Mouse (Mus musculus): Measurements from ENCODE around the gene Cln5. TPM values are rescaled to one million over a fixed set of nuclear protein-coding genes. Genes with fewer than 3 reads are reported as not detected.
A peak's percentile ranks its signal among the peaks of the same experiment; 100 is the strongest.

The Cln5 gene
- total RNA-seq, 2 experiments from 2014 or later = 14.4 to 15.2 TPM

DNA sequence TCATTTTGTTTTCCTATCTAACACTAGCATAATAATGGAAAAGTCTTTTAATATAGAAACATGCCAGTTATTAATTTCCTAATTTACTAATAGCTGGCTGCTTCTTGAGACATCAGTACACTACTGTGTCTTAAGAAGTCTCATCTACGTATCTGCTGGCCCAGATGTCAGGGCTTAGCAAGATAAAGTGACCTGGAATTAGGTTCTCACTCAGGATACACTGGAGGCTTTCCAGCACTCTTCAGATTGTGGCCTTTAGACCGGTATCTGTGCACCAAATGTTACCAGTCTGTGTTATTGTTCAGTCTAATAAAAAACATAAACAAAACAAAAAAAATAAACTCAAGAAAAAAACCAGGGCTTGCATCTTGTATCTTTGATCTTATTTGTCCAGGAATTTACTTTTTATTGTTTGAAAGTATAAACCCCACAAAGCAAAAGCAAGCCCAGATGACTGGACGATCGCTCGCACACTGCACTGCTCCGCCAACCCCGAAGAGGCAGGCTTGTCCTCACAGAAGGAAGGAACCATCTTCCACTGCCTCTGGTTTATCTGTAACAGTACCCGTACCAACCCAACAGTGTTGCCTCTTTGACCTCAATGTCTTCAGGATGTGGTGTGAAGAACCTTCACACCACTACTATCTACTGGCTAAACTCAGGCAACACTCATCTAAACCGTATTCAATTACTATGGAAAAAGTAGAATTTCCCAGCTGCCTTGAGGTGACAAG, 7.4 kb downstream of the Cln5 start:
- no peak for DNase-seq (ENCODE audit: low spot score in 2 of 2)

DNA sequence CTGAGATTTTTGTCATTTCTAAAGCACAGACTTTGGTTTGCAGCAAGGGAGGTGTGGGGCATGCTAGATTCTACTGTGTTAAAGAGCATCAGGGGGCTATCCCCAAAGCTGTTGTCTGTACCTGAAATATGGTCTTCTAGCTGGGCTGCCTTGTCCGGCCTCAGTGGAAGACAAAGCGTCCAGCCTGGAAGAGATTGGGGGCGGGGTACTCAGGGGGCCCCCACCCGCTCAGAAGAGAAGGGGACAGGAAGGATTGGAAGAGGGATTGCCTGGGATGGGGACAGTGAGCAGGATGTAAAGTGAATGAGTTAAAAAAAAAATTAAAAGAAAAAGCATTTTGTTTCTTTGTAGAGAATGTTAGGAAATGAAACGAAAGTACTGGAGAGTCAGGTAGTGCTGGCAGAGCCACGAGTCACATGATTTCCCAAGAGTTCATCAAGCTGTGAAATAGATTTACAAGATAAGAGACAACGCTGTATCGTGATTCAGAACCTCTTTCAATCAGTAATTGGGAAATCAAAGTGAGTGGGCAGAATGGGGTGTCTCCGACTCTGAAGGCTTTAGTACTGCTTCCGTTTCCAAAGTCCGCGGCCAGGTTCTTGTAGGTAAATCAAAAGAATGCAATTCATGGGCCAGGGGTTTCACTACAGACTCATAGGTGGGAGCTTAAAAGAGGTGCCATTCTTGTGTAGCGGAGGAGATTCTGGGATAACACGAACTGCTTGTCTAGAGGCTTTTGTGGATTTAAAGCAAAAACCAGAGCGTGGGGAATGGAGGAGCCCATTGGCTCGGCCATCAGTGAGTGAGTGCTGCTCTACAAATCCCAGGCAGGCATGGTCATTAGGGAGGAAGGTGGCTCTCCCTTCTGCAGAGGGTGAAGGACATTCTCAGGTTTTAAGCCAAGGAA, 8.2 kb downstream of the Cln5 start:
- no peak for DNase-seq (ENCODE audit: low spot score in 2 of 2)

DNA sequence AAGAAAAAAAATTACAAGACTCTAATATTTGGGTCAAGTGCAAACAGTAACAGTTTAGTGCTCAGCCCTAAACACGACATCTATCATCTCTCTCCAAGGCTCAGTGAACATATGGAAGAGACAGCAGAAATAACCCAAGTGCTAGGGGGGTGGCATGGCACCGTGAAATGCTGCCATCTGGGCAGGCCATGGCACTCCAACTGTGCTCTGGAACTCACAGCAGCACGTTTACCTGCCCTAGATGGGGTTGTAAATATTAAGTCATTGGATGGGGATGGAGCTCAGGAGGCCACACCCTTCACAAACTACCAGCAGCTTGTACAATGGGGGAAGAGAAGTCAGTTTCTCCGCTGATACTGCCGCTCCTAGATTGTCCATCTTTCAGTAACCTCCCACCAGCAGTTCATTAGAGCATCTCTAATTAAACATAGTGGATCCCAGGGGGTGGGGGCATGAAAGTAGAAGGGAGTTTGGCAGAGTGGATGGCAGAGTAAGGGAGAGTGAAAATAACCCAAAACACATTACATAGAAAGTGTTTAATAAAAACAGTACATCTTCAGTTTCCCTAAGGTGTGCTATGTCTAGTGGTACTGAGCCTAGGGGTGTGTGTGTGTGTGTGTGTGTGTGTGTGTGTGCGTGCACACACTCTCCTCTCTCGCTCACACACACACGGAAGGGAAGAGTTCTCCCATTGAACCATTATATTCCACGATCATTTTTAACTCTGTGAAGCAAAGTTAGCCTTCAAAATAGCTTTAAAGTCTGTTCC, 9.4 kb downstream of the Cln5 start:
- no peak for DNase-seq (ENCODE audit: low spot score in 2 of 2)

DNA sequence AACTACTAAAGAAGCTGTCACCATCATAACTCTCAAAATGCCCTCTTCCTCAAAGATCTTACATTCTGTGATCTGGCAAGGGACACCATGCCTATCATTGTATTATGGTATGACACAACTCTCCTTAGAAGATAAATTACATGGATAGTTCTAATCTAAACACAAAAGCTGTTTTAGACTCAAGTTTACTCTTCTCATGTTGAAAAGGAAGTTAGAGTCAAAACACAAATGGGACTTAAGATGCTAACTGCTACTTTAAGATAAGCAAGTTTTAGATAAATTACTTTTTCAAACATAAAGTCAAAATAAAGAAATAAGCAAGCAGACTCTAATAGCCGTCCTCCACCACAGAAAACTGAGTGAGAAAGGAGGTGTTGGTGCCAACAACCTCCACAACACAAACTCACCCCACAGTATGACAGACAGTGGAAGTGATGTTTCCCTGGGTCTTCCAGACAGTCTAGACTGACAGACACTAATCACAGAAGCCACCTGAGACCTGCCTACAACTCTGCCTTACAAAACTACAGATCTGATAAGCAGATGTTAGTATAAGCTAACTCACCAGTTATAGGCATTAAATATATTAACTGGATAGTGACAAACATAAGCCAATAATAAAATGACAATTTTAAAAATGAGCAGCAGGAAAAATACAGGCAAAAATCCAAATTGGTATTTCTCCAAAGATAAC, 16.0 kb downstream of the Cln5 start:
- no peak for DNase-seq (ENCODE audit: low spot score in 2 of 2)

DNA sequence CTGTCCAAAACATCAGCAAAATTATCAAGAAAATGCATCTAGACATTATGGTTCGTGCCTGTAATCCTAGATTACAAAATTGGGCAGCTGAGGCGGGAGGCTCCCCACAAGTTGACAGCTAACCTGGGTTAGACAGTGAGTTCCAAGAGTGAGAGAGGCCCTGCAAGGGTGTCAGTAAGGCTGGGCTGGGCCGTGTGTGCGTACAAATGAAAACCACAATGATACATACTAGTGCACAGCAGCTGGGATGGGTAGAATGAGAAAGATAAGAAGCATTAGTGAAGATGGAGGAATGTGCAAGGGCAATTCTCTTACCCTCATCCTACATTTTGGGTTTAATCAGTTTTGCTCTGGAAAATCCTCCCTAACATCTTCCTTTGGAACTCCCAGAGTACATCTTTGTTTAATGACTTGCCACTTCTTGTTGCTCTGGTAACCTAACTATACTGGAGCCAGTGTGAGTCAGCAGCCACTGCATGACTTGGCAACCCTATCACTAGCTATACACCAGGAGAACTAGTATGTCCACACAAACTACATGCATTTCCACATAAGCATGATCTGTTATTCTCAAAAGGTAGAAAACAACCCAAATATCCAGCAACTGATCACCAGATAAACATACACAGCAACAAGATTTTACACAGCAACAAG, 16.8 kb downstream of the Cln5 start:
- DNase-seq (ENCODE audit: low spot score in 2 of 2) = no peak

DNA sequence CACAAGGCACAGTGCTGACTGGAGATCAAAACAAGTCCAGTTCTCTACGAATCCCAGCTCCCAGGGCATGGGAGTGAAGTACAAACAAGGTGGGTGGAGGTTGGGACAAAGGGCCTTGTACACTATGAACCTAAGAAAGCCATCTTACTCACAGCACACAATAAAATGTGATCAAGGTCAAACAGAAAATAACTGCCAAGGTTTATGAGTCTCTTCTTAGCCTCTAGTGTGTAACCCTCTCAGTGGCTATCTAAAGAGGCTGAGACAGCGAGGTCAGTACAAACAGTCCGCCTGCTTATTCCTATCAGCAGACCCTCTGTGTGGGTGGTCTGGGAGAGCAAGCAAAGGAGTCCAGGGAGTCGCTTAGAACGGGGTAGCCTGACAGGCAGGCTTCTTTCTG, 17.8 kb downstream of the Cln5 start:
- no peak for DNase-seq (ENCODE audit: low spot score in 2 of 2)

DNA sequence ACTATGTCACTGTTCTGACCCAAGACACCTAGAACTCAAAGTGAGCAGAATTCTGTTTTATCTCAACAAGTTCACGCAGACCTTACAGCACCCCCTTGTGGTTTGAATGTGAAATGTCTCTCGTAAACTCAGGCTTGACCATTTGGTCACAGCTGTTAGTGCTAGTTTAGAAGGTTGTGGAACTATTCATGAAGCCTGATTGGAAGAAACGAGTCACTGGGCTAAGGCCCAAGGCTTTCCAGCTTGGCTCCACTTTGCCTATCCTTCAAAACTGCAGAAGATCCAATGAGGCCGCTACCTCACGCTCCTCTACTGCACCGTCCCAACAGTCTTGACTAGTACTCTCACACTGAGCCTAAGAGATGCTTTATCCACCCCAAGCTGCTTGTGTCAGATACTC, 18.6 kb downstream of the Cln5 start:
- no peak for DNase-seq (ENCODE audit: low spot score in 2 of 2)

DNA sequence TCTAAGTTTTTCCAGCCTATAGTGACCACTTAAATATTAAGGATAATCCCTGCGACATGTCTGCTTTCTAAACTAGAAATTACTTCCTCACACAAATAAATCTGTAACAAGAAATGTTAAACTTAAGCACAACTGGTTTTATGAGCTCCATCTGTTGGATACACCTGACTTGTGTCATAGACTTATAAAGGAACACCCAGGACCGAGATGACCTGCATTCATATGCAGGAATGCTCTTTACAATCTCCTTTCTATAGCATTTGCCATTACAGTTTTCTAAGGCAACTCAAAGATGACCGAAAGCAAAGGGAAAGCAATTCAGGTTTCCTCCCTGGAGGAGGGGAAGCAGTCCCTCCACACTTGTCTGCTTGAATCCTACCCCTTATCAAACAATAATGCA, 23.2 kb downstream of the Cln5 start:
- DNase-seq (ENCODE audit: low spot score in 2 of 2) = no peak

DNA sequence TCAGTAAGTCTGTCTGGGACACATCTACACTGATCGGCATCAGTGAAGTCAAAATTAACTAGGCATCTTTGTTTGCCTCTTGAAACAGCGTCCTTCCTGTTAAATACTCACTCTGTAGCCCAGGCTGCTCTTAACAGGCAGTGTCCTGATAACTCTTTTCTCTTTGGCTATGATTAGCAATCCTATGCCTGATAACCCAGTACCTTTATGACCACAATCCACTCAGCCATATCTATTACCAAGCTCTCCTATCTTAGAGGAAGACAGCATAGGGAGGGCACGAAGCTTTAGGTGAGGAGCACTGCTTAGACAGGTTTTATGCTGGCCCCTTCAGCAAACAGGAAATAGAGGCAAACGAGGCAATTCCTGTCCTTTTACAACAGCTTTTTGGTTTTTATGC, 23.7 kb downstream of the Cln5 start:
- no peak for DNase-seq (ENCODE audit: low spot score in 2 of 2)

DNA sequence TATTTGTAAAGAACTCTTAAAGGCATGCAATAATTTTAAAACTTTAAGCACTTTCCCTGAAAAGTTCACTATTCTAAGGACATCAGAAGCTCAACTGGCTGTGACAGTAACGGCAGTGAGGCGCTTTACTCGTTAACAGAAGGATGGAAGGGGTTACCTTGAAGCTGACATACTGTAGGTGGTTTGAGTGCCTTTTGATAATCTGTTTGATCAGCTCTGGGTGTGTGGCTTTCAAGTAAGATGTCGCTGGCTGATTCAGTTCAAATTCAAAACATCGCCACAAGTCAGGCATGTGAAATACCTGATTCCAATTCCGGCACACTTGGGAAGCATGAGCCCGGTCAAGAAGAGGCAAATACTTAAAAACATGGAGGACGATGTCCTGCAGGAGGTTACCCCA, 25.0 kb downstream of the Cln5 start:
- DNase-seq (ENCODE audit: low spot score in 2 of 2) = no peak

DNA sequence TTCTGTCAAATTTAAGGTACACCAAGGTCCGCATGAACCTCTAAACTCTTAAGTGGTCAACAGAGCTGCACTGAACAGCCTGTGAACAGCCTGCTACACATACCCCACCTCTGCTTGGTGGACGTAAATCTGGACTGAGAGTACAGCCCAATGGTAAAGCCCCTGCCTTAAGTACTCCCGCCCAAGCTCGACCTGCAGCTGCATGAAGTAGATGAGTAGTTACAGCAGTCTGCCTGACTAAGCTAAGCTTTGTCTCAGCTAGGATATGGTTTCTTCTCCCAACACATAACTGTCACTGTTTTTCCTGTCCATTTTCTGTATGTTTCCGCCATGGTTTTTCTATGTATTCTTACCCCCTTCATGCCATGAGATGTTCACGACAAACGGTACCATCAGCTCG, 25.8 kb downstream of the Cln5 start:
- no peak for DNase-seq (ENCODE audit: low spot score in 2 of 2)

DNA sequence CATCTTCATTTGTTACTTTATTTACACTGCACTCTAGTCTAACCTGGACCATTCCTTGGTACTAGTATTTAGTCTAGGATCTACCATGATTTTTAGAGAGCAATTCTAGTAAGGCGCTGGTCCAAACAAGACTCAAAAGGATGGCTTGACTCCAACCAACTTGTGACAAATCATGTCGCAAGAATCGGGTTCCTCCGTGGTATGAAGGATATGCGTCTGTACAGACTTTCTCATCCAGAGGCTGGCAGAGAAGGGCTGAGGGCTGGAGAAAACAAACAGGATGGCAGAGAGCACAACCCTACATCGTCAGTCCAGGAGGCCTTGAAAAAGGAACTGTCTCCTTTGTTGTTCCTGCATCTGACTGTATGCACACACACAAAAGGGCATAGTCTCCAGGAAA, 26.6 kb downstream of the Cln5 start:
- DNase-seq (ENCODE audit: low spot score in 2 of 2) = no peak

DNA sequence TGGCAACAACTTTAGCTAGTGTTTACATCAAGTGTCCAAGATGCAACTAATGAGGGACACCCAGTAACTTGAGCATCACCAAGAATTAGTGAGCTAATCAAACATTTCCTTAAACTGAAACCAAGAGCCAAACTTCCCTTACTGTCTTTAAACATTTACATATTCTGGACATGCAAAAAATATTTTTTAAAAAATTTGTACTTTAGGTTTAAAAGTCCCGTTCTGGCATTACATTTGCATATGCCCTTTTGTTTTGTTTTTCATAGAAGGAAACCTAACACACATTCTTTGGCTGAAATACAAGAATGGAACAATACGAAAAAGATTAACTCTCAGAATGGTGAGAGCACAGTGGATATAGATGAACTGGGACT, 28.2 kb downstream of the Cln5 start:
- DNase-seq (ENCODE audit: low spot score in 2 of 2) = no peak

DNA sequence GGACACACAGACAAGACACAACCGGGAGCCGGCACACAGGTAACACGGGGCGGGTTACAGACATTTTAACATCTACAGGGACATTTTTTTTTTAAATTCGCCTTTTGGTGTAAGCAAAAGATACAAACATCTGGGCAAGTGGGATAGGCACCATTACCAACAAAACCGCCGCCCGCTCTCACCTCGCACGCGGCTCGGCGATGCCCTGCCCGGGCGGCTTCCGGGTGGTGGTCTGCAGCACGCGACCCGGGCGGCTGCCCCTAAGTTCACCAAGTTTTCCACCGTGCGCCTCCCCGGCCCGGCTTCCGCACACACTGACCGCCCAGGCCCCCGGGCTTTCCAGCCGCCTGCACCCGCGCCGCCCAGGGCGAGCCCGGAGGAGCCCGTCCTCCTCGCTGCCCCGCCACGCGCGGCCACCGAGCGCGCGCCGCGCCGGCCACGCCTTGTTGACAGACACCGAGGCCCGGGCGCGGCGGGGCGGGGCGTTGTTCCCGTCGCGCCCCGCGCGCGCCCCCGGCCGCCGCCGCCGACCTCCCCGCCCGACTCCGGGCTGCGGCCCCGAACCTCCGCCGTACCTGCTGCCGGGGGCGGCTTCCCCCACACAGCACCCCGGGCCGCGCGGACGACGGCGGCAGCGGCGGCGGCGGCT, 28.7 kb downstream of the Cln5 start:
- DNase-seq (ENCODE audit: low spot score in 2 of 2) = peak; percentile 82 to 92

DNA sequence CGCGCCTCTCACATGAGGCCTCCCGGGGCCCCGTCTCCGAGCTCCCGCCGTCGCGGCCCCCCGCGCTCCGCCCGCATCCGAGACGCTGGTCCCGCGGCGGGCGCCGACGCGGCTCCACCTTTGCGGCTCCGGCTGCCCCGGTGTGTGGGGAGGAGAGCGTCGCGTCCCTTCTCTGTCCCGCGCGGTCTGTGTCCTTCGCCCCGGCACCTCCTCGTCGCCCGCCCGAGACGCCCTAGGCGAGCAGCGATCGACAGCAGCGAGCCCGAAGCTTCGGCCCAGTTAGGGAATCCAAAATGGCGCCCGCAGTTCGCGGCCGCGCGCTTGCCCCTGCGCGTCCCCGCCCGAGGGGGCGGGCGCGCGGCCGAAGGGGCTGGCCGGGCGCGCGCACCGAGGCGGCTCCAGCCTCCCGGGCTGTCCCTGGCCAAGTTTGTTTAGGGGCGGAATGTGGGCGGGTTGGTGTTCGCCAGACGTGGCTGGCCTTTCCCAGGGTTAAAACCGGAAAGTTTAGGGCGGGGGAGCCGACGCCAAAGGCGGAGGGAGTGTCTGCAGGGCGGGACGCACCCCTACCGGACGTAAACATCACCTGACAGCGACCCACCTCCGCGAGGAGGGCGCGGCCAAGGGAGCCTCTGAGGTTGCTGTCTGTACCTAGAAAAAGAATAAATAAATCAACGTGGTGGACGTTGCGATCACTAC, 29.4 kb downstream of the Cln5 start, which contains the start of gene Fbxl3:
Gene Fbxl3 (minus strand): TSS at position 329 of the 696 bp plus-strand sequence.
- DNase-seq (ENCODE audit: low spot score in 2 of 2) = peak; percentile 71 to 90

DNA sequence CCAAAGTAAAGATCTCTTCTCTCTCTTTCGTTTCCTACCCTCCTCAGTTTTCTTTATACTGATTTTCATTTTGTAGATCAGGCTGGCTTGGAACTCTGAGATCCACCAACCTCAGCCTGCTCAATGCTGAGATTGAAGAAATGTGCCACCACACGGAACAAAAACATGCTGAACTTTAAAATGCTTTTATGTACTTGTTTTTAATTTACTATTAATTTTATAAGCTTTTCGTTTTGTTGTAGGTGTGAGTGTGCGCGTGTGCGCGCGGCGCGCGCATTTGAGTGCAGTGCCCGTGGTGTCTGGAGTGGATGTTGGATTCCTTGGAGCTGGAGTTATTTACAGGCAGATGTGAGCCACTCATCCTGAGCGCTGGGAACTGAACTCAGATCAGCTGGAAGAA, 30.3 kb downstream of the Cln5 start:
- no peak for DNase-seq (ENCODE audit: low spot score in 2 of 2)

DNA sequence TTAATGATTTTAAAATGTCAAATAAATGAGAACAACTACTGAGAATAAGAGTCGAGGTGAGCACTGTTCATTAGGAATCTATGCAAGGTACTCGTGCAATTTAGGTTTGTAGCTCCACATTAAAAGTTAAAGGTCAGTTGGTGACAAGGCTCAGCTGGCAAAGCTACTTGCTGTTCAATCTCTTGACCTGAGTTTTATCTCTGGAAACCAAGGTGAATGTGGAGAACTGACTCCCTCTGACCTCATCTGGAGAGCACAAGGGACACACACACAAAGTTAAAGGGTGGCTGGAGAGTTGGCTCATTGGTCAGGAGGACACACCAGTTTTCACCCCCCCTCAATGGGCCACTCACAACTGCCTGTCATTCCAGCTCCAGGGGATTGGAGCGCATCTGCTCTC, 31.2 kb downstream of the Cln5 start:
- DNase-seq (ENCODE audit: low spot score in 2 of 2) = no peak

DNA sequence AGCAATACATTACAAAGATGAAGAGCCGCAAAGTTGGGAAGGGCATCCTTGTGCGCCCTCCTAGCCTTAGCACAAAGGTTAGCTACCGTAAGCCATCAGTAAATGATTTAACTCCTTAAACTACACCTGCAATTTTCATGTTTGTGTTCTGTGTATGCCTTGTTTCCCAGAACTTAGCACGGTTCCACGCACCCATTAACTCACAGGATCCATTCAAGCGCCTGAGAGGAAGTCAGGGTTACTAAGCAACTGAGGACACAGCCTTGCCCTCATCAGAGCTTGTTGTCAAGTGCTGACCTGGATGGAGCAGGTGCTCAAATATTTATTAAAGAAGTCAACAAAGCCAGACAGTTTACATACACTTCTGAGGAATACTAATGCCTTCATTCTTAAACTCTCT, 32.2 kb downstream of the Cln5 start:
- DNase-seq (ENCODE audit: low spot score in 2 of 2) = no peak

DNA sequence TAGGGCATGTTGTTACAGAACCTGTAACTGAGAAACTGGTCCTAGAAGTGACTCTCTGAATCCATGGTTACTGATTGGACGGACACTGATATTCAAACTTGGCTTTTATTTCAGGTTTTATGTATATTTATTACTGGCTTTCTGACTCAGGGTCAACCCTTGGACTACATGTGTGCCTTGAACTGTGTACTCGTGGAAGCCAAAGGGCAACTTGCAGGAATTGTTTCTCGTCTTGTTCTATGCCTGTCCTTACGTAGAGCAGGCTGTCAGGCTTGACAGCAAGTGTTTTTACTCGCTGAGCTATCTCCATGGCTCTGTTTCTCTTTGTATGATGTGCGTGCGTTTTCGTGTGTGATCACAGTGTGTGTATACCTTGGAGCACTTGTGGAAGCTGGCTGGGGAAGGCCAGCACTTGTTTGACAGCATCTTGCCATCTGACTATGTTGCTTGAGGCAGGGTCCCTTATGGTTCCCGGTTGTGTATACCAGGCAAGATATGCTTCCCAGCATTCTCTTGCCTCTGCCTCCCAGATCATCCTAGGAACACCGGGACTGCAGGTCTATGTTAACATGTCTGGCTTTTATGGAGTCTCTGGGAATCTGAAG, 32.8 kb downstream of the Cln5 start:
- DNase-seq (ENCODE audit: low spot score in 2 of 2) = no peak
